Mouse (Mus musculus) C2C12 (cell line): ENCODE measurements around the gene Supt3.

Experiments used
- CTCF ChIP-seq: IDR thresholded peaks from one replicate; pipeline ENCODE4 v1.5.1; 2011; ENCODE audit not compliant: control insufficient read depth, insufficient read depth, insufficient read length
- MAX ChIP-seq: IDR thresholded peaks from one replicate; pipeline ENCODE4 v1.6.1; 2011; ENCODE audit warnings: mild to moderate bottlenecking, control low read depth
- USF1 ChIP-seq: IDR thresholded peaks from one replicate; pipeline ENCODE4 v1.6.1; 2011; ENCODE audit warnings: low read depth, mild to moderate bottlenecking, control low read depth, moderate library complexity

DNA sequence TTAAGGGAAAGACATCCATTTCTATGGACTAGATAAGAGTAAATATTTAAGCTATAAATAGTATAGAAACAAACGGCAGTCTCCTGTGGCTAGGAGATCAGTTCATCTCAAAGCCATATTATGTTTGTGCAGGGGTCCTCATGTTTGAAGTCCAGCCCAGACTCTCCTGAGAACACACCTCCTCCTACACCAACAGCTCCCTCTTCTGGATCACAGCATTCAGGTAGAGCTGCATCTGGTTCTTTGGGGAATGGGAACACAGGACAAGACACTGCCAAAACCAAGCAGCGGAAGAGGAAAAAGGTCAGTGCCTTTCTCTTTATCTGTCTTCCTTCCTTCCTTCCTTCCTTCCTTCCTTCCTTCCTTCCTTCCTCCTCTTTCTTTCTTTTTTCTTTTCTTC, 264.1 kb downstream of the Supt3 start:
- TF ChIP-seq CTCF (no peak), USF1 (no peak), MAX (no peak)
